Mouse (Mus musculus) spleen, embryonic (tissue): Measurements from ENCODE around the gene Oprd1.

Experiments used
- CTCF ChIA-PET: fragments of 350-600 bp; sonication (Branson Sonifier 250); formaldehyde crosslinking; loops from one replicate; lab custom pipeline; 2022; lab: Charles Lee

The Oprd1 gene

DNA sequence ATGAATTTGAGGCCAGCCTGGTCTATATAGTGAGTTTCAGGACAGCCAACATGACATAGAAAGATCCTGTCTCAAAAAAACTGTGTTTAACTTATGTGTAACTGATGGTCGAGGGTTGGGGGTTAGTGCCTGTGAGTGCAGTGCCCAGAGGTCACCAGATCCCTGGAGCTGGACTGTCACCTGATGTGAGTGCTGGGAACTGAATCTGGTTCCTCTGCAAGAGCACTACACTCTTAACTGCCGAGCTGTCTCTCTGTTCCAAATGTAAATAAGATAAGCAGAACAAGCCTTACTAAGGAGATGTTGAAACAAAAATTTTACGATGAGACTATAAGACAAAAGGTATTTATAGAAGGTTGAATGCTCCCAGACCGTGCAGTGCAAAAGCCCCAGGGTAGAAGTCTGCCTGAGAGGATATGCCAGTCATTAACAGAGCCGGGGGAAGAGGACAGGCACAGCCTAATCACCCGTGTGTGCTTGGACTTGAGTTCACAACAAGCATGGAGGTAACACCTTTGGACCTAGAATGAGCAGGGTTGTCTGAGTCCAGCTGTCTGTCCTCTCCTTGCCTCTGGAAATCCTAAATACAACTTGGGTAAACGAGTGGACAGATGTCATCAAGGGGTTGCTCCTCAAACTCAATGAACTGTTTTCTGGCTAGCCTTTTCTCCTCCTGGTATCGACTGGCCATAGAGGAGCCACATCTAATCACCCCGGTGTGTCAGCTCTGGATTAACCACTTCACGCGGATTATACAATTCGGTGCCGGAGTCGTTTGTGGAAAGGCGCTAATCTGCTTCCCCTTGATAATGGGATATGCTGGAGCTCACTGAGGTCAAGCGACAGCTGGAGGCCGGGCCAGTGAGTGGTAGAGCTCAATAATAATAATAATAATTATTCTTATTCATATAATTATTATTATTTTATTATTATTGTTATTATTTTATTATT lies 81.1 kb downstream of the Oprd1 start:
- CTCF ChIA-PET, result no interaction called here

DNA sequence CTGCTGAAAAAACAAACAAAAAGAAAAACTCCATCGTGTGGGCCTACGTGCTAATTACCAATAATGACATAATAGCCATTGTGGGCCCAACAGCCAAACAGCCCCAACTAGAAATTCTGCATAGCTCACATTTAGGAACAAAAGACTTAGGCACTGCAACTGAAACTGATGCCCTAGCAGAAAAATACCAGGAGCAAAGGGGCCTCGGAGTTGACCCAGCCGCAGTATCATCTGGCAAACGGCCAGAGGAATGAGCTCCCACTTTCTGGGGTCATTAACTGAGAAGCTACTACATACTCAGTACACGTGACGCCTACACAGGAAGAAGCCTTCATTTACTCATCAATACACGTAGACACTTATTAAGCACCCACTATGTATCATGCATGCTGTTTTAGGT lies 82.0 kb downstream of the Oprd1 start:
- CTCF ChIA-PET, result interaction anchor here (0.5 kb wide), 1 partner anchor 264 kb away, joined by 5 read pairs; no protein-coding TSS in a partner anchor
